Mouse (Mus musculus): ENCODE data around the gene Cryzl1. TPM values are rescaled to one million over a fixed set of nuclear protein-coding genes. Genes with fewer than 3 reads are reported as not detected.
A peak's percentile ranks its signal among the peaks of the same experiment; 100 is the strongest.

Cryzl1 gene
- polyA plus RNA-seq, 1 experiment from 2014 or later, result 111 TPM

DNA sequence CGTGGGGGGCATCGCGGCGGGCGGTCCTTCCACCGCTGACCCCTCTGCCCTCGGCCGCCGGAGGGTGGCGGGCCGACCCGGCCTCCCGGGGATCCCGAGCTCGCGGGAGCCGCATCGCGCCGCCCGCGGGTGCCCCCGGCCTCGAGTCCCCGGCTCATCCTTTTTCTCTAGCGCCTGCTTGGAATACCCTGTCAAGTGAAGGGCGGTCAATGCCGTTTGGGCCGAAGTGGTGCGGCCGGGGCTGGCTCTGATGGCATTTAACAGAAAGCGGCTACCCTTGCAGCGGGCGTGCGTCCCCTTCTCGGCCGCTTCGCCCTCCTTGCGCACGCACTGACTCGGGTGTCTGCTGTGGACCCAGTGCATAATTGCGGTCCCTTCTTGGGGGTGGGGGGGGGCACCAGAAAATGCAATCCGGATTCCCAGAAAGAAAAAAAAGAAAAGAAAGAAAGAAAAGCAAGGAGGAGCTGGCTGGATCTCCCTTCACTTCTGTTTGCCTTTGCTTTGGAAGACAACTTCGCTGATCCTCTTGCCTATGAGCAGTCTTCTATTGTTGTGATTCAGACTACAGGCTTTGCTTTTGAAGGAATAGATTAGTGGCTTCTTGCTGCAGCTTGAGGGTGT, 1.2 kb upstream of the Cryzl1 start:
- no peak for ATAC-seq
- H3K9ac ChIP-seq (replicated peaks; ENCODE audit: low read depth, low read length), result peak overlapping the region; percentile 92
- WGBS, result under 1% methylated on average over 37 of the region's 44 CpGs

DNA sequence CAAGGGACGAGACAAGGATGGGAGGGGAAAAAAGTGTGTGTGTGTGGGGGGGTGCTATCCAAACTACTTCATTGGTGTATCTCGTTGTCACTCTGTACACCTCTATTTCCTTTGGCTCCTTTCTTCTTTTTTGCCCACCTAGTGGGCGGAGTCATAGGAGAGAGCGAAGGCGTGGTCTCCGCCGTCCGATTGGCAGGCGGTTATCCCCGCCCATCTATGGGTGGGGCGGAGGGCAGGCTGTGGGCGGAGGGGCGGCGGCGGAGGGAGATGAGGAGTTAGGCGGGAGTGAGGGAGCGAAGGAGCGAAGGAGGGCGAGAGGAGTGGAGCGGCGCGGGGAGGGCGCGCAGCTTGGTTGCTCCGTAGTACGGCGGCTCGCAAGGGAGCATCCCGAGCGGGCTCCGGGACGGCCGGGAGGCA, 299 bp upstream of the Cryzl1 start, which contains the start of gene Itsn1:
Itsn1 (plus strand) TSS at position 216 of the 417 bp plus-strand sequence.
- WGBS, result under 1% methylated on average over 21 of the region's 33 CpGs
- Histone ChIP-seq H3K36me3 (ENCODE audit: control insufficient read depth, insufficient read depth) (no peaks in the 10 kb centered on the region), H3K4me1 (replicated peaks; ENCODE audit: control insufficient read depth, insufficient read depth, low read length) (peaks cover 37% of the 10 kb centered on the region), H3K27ac (ENCODE audit: low read length) (peak within 1 kb of the TSS; percentile 97), H3K4me2 (ENCODE audit: low read length) (peak within 1 kb of the TSS; percentile 89), H3K9me3 (ENCODE audit: control insufficient read depth, low read length) (no peaks in the 10 kb centered on the region), H3K9ac (replicated peaks; ENCODE audit: low read depth, low read length) (peak within 1 kb of the TSS; percentile 92), H3K4me3 (replicated peaks; ENCODE audit: low read length) (peak within 1 kb of the TSS; percentile 93), H3K27me3 (replicated peaks; ENCODE audit: control insufficient read depth, insufficient read depth, low read length) (no peaks in the 10 kb centered on the region)
- peak; percentile 94 for ATAC-seq

More for the DNA sequence above, 1.2 kb upstream of the Cryzl1 start:
- H3K9me3 ChIP-seq (ENCODE audit: control insufficient read depth, low read length), result no peaks in the 10 kb centered on the region
- H3K27me3 ChIP-seq (replicated peaks; ENCODE audit: control insufficient read depth, insufficient read depth, low read length), result no peaks in the 10 kb centered on the region
- H3K4me2 ChIP-seq (ENCODE audit: low read length), result peak overlapping the region; percentile 89
- peak overlapping the region; percentile 93 for H3K4me3 ChIP-seq (replicated peaks; ENCODE audit: low read length)
- peak overlapping the region; percentile 96 for H3K27ac ChIP-seq (ENCODE audit: low read length)
- H3K4me1 ChIP-seq (replicated peaks; ENCODE audit: control insufficient read depth, insufficient read depth, low read length), result peaks cover 45% of the 10 kb centered on the region
- no peaks in the 10 kb centered on the region for H3K36me3 ChIP-seq (ENCODE audit: control insufficient read depth, insufficient read depth)

DNA sequence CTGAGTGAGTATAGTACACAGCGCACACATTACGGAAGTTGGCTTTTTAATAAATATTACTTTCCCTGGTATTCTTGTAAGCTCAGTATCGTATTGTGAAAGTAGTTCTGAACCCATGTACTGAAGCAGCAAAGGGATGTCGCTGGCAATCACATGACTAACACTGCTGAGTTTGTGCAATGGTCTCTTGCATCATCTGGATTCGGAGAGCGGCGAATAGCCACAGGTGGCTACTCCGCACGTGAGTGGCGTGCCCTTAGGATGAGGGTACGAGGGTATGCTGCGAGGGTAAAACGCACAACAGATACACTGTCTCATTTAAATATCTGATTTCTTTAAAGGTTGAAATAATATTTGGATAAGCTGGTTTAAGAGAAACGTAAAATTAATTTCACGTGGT, 1.3 kb downstream of the Cryzl1 start:
- H3K27ac ChIP-seq (ENCODE audit: low read length), result no peak overlapping the region
- H3K4me2 ChIP-seq (ENCODE audit: low read length), result peak overlapping the region; percentile 62
- H3K27me3 ChIP-seq (replicated peaks; ENCODE audit: control insufficient read depth, insufficient read depth, low read length), result no peaks in the 10 kb centered on the region
- H3K4me3 ChIP-seq (replicated peaks; ENCODE audit: low read length), result peak overlapping the region; percentile 93
- H3K9me3 ChIP-seq (ENCODE audit: control insufficient read depth, low read length), result no peaks in the 10 kb centered on the region
- no peak for ATAC-seq
- no peaks in the 10 kb centered on the region for H3K36me3 ChIP-seq (ENCODE audit: control insufficient read depth, insufficient read depth)
- H3K4me1 ChIP-seq (replicated peaks; ENCODE audit: control insufficient read depth, insufficient read depth, low read length), result peaks cover 31% of the 10 kb centered on the region
- no peak overlapping the region; the same call in 1 of the 2 replicates for H3K9ac ChIP-seq (replicated peaks; ENCODE audit: low read depth, low read length)
- WGBS, result 89% methylated on average over 15 of the region's 15 CpGs

DNA sequence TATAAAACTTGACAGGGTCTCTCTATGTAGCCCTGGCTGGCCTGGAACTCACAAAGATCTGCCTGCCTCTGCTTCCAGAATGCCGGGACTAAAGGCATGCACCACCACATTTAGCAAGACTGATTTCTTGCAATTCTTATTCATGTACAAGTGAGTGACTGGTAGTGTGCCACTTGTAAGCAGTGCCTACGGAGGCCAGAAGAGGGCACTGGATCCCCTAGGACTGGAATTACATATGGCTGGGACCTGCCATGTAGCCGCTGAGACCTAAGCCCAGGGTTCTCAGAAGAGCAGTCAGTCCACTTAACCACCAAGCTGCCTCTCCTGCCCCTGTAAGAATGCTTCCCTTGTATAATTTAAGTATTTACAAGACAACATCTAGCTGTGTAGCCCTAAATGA, 4.5 kb downstream of the Cryzl1 start:
- ATAC-seq, result no peak
- Histone ChIP-seq H3K4me2 (ENCODE audit: low read length) (no peak overlapping the region), H3K9me3 (ENCODE audit: control insufficient read depth, low read length) (no peaks in the 10 kb centered on the region), H3K27me3 (replicated peaks; ENCODE audit: control insufficient read depth, insufficient read depth, low read length) (no peaks in the 10 kb centered on the region), H3K36me3 (ENCODE audit: control insufficient read depth, insufficient read depth) (no peaks in the 10 kb centered on the region), H3K9ac (replicated peaks; ENCODE audit: low read depth, low read length) (no peak overlapping the region), H3K27ac (ENCODE audit: low read length) (no peak overlapping the region), H3K4me3 (replicated peaks; ENCODE audit: low read length) (no peak overlapping the region), H3K4me1 (replicated peaks; ENCODE audit: control insufficient read depth, insufficient read depth, low read length) (peaks cover 17% of the 10 kb centered on the region)
- WGBS, result 42% methylated on average over 3 of the region's 3 CpGs

DNA sequence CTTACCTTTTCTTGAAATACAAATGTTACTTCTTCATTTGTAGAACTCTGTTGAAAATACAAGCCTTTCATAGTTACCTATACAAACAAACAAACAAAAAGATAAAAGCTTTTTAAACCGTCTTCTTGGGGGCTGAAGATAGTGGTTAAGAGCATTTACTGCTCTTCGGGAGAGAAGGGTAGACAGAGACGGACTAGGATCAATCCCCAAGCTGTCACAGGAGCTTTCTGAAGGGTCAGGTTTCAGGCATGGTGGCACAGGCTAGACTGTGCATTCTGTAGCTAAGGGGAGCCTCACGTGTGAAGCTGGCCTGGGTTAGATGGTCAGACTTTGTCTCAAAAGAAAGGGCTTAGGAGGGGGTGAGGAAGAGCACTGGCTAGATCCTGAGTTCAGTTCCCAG, 11.4 kb downstream of the Cryzl1 start:
- ATAC-seq, result no peak
- H3K27ac ChIP-seq (ENCODE audit: low read length), result no peak overlapping the region
- peaks cover 4% of the 10 kb centered on the region; the same call in 1 of the 2 replicates for H3K36me3 ChIP-seq (ENCODE audit: control insufficient read depth, insufficient read depth)
- WGBS, result 94% methylated on average over 4 of the region's 4 CpGs
- H3K27me3 ChIP-seq (replicated peaks; ENCODE audit: control insufficient read depth, insufficient read depth, low read length), result no peaks in the 10 kb centered on the region
- no peak overlapping the region for H3K9ac ChIP-seq (replicated peaks; ENCODE audit: low read depth, low read length)
- H3K4me3 ChIP-seq (replicated peaks; ENCODE audit: low read length), result no peak overlapping the region
- H3K4me1 ChIP-seq (replicated peaks; ENCODE audit: control insufficient read depth, insufficient read depth, low read length), result no peaks in the 10 kb centered on the region
- H3K4me2 ChIP-seq (ENCODE audit: low read length), result no peak overlapping the region
- no peaks in the 10 kb centered on the region for H3K9me3 ChIP-seq (ENCODE audit: control insufficient read depth, low read length)

DNA sequence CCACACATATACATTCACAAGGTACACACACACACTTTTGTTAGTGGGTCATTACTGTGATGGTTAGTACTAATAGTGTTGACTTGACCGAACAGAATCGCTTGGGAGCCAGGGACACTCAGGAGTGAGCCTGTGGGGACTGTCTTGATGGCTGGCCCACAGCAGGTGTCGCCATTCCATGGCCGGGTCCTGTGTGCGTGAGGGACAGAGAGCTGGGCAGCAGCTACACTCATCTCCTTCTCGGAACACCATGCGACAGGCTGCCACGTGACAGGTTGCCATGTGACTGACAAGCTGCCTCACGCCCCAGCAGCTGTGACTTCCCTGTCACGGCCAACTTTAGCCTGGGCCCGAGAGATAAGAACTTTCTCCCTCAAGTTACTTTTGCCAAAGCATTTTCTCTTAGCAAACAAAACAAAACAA, 11.8 kb downstream of the Cryzl1 start:
- Histone ChIP-seq H3K9me3 (ENCODE audit: control insufficient read depth, low read length) (no peaks in the 10 kb centered on the region), H3K4me3 (replicated peaks; ENCODE audit: low read length) (no peak overlapping the region), H3K4me1 (replicated peaks; ENCODE audit: control insufficient read depth, insufficient read depth, low read length) (no peaks in the 10 kb centered on the region), H3K4me2 (ENCODE audit: low read length) (no peak overlapping the region), H3K27ac (ENCODE audit: low read length) (no peak overlapping the region), H3K36me3 (ENCODE audit: control insufficient read depth, insufficient read depth) (peaks cover 4% of the 10 kb centered on the region; the same call in 1 of the 2 replicates), H3K27me3 (replicated peaks; ENCODE audit: control insufficient read depth, insufficient read depth, low read length) (no peaks in the 10 kb centered on the region), H3K9ac (replicated peaks; ENCODE audit: low read depth, low read length) (no peak overlapping the region)
- 82% methylated on average over 11 of the region's 11 CpGs for WGBS
- ATAC-seq, result no peak

DNA sequence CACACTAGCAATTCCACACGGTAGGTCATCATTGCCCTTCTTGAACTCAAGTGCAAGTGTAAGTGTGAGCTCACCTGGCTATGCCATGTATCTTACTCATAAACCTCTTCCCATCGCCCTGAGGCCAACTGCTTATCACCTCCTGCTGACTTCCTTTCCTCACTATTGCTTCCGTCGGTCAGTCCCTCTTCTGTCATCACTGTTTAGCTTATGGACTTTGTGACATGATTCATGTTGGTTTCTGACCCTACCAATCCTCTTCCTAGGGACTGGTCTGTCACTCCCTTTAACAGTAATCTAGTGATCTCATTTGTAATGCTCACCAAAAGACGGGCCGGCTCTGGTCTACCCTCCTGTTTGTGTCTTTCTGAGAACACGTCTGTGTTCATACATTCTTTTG, 18.5 kb downstream of the Cryzl1 start:
- 90% methylated on average over 7 of the region's 7 CpGs for WGBS
- Histone ChIP-seq H3K36me3 (ENCODE audit: control insufficient read depth, insufficient read depth) (peaks cover 18% of the 10 kb centered on the region), H3K9ac (replicated peaks; ENCODE audit: low read depth, low read length) (no peak overlapping the region), H3K4me2 (ENCODE audit: low read length) (no peak overlapping the region), H3K9me3 (ENCODE audit: control insufficient read depth, low read length) (no peaks in the 10 kb centered on the region), H3K27ac (ENCODE audit: low read length) (no peak overlapping the region), H3K27me3 (replicated peaks; ENCODE audit: control insufficient read depth, insufficient read depth, low read length) (no peaks in the 10 kb centered on the region), H3K4me1 (replicated peaks; ENCODE audit: control insufficient read depth, insufficient read depth, low read length) (no peaks in the 10 kb centered on the region), H3K4me3 (replicated peaks; ENCODE audit: low read length) (no peak overlapping the region)
- no peak for ATAC-seq

DNA sequence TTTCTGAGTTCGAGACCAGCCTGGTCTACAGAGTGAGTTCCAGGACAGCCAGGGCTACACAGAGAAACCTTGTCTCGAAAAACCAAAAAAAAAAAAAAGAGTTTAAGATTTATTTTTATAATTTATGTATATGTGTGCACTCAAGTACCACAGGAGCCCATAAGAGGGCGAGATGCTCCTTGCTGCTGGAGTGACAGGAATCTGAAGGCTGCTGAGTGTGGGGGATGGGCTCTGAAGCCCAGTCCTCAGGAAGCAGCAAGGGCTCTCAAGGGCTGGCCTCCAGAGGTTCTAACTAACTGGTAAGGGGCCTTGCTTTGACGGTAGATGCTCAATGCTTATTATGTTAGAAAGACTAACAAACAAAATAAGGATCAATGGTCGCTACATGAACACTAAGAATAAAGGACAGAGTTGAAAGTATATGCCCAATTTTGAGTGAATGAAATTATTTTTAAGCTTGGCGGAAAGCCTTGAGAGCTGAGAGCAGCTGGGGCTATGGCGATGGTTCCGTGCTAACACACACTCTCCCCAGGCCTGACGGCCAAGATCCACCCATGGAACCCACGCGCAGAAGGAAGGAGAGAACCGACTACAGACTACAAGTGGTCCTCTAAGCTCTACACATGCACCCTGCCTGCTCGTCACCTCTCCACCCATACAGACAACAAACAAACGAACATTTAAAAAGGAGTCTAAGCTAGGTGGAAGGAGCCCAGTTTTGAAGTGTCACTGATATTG, 24.0 kb downstream of the Cryzl1 start:
- Histone ChIP-seq H3K4me1 (replicated peaks; ENCODE audit: control insufficient read depth, insufficient read depth, low read length) (no peaks in the 10 kb centered on the region), H3K36me3 (ENCODE audit: control insufficient read depth, insufficient read depth) (peaks cover 27% of the 10 kb centered on the region)

DNA sequence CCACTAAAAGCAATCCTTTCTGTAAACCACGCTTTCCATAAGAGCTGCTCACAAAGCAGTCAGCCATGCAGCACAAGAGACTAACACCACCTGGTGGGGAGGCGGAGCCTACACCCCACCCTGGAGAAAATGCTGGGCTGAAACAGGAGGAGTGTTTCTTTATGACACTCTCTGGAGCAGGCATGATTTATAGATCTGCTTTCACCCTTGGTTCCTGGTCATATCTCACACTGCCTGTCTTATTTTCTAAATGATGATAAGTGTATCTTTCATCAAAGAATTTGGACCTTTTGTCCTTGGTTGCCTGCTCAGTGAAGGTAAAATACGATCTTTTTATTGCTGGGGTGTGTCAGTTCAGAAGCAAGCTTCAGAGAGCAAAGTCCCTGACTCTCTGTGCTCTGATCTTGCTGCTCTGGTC, 26.0 kb downstream of the Cryzl1 start:
- H3K27ac ChIP-seq (ENCODE audit: low read length), result no peak overlapping the region
- no peaks in the 10 kb centered on the region for H3K4me1 ChIP-seq (replicated peaks; ENCODE audit: control insufficient read depth, insufficient read depth, low read length)
- H3K36me3 ChIP-seq (ENCODE audit: control insufficient read depth, insufficient read depth), result peaks cover 26% of the 10 kb centered on the region
- no peaks in the 10 kb centered on the region for H3K27me3 ChIP-seq (replicated peaks; ENCODE audit: control insufficient read depth, insufficient read depth, low read length)
- no peak overlapping the region for H3K4me3 ChIP-seq (replicated peaks; ENCODE audit: low read length)
- H3K9me3 ChIP-seq (ENCODE audit: control insufficient read depth, low read length), result no peaks in the 10 kb centered on the region
- no peak overlapping the region for H3K9ac ChIP-seq (replicated peaks; ENCODE audit: low read depth, low read length)
- no peak for ATAC-seq
- 50% methylated on average over 3 of the region's 3 CpGs for WGBS
- no peak overlapping the region for H3K4me2 ChIP-seq (ENCODE audit: low read length)

More for the DNA sequence above, 24.0 kb downstream of the Cryzl1 start:
- Histone ChIP-seq H3K4me3 (replicated peaks; ENCODE audit: low read length) (no peak overlapping the region), H3K27ac (ENCODE audit: low read length) (no peak overlapping the region), H3K27me3 (replicated peaks; ENCODE audit: control insufficient read depth, insufficient read depth, low read length) (no peaks in the 10 kb centered on the region), H3K9me3 (ENCODE audit: control insufficient read depth, low read length) (no peaks in the 10 kb centered on the region), H3K9ac (replicated peaks; ENCODE audit: low read depth, low read length) (no peak overlapping the region), H3K4me2 (ENCODE audit: low read length) (no peak overlapping the region)
- no peak for ATAC-seq
- WGBS, result 84% methylated on average over 14 of the region's 14 CpGs

Measured in forebrain, embryonic 16.5 days (tissue).